Mouse (Mus musculus) liver (tissue): ENCODE measurements around the gene Vmn2r102.

Experiments used
- DNase-seq: peaks from one replicate; pipeline ENCODE4 v3.0.0-alpha.2; 2020; ENCODE audit warnings: mixed read lengths

Gene Vmn2r102

DNA sequence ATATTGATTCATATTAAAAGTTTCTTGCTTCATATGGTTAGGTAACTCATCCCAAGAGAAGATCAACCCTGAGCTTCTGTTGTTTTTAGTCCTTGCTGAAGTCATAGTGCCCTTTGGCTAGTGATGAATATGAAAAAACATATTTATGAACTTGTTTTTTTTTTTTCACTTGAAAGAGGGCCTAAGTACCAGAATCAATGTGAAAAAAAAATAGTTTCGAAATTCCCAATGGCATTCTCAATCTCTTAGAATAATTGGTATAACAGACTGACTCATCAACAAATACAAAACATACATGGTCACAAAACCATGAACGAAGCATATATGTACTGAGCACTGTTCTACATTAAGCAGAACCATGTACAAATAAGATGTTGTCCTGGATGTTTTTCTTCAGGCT lies at the start of gene Vmn2r102:
TSS of gene Vmn2r102 (plus strand) at position 301 of the 400 bp plus-strand sequence.
- DNase-seq = no peak

DNA sequence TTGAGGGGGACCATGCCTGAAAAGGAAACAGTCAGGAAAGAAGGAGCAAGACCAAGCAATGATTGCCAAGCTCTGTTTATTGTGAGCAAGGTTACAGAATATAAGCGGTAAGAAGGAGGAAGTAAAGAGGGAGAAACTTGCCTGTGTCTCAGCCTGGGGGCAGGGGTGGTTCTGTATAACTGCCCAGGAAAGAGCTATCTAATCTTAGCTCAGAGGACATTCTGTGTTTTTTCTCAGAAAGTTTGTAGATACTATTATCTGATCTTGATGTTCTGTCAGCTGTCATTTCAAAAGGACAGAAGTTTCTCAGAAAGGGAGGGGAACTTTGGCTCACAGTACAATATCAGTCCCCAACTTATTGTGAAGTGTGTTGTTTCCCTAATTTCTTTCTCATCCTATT lies 30.8 kb upstream of the Vmn2r102 start:
- no peak for DNase-seq

DNA sequence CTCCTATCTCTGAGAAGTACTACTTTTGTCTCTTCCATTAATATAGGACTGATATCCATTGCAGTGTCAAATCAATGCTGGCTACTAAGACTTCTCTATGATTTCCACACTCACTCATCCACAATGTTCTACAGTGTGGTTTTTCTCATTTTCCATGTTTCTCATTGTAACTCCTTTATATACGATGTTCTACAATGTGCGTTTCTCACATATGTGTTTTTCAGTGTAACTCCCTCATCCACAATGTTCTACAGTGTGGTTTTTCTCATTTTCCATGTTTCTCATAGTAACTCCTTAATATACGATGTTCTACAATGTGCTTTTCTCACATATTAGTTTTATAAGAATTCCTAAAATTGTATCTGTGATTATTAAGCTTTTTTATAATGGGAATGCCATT lies 1.7 kb upstream of the Vmn2r102 start:
- no peak for DNase-seq

DNA sequence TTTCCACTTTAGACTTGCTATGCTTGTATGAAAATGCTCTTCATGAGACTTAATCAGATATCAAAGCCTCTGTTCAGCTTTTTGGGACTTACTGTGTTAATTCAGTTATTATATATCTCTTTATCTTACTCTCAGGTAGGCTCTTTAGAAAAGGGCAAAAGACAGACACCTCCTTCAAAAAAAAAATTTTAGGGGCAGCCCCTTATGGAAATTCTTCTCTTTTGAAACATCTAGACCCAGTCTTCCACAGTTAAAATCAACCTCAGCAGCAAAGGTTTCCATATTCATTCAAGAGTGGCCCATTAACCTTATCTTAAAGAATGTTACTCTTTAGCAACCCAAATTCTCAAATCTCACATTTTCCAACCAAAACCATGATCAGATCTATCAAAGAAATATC lies 31.9 kb downstream of the Vmn2r102 start:
- no peak for DNase-seq
